Mouse (Mus musculus) v-Abl transformed pro-B cells (cell line): ENCODE data around the gene Anln.

ENCODE experiments used
- in situ Hi-C, 2 experiments: fragments of 400-800 bp; cut with MboI; formaldehyde crosslinking; loops; one replicate each; pipeline ENCODE4 v1.15.1; 2025; ENCODE audit not compliant: unreplicated experiment in 2 of 2

Anln gene

DNA sequence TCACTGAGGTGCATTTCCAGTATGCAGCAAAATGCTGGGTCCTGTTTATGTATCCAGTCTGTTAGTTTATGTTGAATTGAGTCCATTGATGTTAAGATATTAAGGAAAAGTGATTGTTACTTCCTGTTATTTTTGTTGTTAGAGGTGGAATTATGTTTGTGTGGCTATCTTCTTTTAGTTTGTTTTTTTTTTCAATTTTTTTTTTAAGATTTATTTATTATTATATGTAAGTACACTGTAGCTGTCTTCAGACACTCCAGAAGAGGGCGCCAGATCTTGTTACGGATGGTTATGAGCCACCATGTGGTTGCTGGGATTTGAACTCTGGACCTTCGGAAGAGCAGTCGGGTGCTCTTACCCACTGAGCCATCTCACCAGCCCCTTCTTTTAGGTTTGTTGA is 18.6 kb upstream of the Anln start:
- in situ Hi-C loops = loop anchor here (5.0 to 10.0 kb wide), 7 partner anchors 175 to 430 kb away; partner anchors contain the start of genes Pigyl (in 2 of the 2) and Zfp809 (in 1 of the 2)

DNA sequence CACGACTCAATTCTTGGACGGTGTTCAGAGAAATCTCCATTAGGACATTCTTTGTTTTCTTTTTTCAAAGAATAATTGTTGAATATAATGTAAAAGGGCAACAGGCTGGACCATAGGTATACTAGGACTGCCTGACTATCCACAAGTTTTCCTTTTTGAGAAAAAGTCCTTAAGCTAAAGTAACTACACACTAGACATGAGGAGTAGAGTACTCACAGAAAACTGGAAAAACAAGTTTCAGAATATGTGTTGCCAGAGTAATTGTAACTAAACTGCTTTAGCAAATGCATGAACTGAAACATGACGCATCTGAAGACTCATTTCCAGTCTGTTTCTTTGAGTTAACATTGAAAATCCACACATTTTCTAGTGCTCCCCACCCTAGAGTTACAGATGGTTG is 16.4 kb upstream of the Anln start:
- in situ Hi-C loops = loop anchor here (5.0 to 10.0 kb wide), 7 partner anchors 173 to 428 kb away; partner anchors contain the start of genes Pigyl (in 2 of the 2) and Zfp809 (in 1 of the 2)

DNA sequence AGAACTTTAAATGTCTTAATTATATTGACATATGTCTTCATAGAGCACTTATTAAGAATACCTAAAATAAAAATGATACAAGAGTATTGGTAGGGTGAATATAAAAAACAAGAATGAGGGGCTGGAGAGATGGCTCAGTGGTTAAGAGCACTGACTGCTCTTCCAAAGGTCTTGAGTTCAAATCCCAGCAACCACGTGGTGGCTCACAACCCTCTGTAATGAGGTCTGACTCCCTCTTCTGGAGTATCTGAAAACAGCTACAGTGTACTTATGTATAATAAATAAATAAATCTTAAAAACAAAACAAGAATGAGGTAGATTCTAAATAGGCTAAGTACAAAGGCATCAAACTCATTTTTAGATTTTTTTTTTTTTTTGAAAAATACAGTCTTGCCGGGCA is 14.5 kb upstream of the Anln start:
- in situ Hi-C loops = loop anchor here (5.0 to 10.0 kb wide), 3 partner anchors 249 to 566 kb away; partner anchors contain the start of genes Angptl8 (in 1 of the 2) and Pigyl (in 1 of the 2)

DNA sequence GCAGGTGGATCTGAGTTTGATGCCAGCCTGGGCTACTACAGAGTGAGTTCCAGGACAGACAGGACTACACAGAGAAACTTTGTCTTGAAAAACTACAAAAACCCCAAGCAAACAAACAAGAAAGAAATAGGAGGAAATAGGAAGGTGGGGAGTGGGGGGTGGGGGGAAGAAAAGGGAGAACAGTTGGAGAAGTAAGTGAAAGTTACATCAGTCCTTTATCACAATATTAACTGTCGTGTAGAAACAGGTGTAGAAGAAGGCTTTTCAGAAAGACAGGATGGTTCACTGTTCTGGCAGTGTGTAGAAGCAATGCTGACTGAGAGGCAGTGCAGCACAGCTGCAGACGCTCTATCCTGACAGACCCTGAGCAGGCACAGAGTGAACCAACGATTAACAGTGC is 14.0 kb upstream of the Anln start:
- in situ Hi-C loops = loop anchor here (5.0 to 10.0 kb wide), 3 partner anchors 248 to 566 kb away; partner anchors contain the start of genes Angptl8 (in 1 of the 2) and Pigyl (in 1 of the 2)

DNA sequence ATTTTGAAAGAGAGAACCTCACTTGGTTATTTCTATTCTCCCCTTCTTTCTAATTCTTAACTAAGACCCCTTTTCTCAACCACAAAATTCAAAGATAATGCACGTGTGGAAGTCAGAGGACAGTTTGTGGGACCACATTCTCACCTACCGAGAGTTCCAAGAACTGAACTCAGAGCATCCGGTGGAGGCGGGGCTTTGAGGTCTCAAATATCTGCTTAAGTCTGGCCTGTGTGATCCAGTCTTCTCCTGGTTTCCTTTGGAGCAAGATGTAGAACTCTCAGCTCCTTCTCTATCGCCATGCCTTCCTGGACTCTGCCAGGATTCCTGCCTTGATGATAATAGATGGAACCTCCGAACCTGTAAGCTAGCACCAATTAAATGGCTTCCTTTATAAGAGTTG is 13.0 kb upstream of the Anln start:
- in situ Hi-C loops = loop anchor here (5.0 to 10.0 kb wide), 3 partner anchors 247 to 565 kb away; partner anchors contain the start of genes Angptl8 (in 1 of the 2) and Pigyl (in 1 of the 2)

DNA sequence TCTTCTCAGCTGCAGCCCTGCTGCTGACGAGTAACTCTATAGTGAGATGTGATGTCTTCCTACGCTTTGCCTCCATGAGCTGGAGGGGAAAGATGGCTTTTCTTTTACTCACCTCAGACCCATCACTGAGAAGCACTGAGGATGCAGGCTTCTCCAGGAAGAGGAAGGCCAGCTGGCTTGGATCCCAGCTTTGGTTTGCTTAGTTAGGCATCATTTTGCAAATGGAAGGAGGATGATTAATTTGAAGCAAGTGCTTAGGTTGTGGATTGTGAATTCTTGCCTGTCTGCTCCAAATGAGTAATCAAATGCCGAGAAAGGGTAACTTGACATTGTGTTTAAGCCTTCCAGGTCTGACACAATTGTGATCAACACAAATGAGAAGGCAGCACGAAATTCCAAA is 10.0 kb upstream of the Anln start:
- in situ Hi-C loops = loop anchor here in 1 of 2 experiments (25.0 kb wide), 1 partner anchor 562 kb away; the partner anchor contains the start of gene Angptl8

DNA sequence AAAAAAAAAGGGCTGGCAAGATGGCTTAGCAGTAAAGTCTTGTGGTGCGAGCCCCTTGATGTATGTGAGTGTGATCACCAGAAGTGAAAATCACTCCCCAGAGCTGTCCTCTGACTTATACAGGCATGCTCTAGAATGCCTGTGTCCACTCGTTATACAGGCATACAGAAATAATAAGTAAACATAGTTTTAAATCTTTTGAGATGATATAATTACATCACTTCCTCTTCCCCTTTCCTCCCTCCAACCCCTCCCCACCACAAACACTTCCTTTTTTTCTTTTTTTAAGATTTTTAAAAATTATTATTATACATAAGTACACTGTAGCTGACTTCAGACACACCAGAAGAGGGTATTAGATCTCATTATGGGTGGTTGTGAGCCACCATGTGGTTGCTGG is 5.7 kb upstream of the Anln start:
- in situ Hi-C loops = loop anchor here in 1 of 2 experiments (25.0 kb wide), 1 partner anchor 557 kb away; the partner anchor contains the start of gene Angptl8

DNA sequence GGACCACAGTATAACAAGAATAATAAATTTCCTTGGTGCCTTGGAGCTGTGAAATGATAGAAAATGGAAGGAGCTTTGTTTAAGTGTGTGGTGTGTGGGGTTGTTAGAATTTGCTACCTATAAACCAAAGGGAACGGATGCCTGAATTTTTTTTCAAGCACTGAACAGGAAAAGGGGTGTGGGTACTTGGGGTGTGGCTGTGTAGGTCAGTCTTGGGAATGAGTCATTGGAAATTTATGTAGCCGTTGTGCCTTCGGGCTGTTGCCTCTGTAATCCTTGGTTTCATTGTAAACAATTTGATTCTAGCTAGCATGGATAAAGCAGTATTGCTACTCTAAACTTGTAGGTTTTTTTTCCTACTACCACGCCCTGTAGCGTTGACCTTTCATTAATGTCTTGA is 1.4 kb upstream of the Anln start:
- in situ Hi-C loops = loop anchor here in 1 of 2 experiments (25.0 kb wide), 1 partner anchor 553 kb away; the partner anchor contains the start of gene Angptl8

DNA sequence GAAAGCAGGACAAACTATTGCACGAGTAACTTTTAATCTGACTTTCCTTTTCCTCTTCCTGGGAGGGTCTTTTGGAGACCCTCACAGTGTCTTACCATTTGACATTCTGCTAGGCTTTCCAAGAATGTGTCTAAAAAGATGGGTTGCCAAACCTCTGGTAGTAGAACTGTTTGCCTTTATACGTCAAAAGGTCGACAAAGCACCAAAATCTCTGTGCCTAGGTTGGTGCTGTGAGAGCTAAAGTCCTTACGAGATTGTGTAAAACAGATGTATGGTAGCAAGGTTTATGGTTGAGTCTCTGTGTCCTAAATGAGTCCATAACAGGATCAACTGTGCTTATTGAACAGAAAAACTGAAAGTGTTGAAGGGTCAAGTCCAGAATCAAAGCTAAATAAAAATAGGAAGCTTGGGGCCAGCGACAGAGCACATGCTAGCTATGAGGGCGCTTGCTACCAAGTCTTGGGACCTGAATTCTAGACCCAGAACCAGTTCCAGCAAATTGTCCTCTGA is 803 bp upstream of the Anln start:
- in situ Hi-C loops = loop anchor here in 1 of 2 experiments (25.0 kb wide), 1 partner anchor 552 kb away; the partner anchor contains the start of gene Angptl8

DNA sequence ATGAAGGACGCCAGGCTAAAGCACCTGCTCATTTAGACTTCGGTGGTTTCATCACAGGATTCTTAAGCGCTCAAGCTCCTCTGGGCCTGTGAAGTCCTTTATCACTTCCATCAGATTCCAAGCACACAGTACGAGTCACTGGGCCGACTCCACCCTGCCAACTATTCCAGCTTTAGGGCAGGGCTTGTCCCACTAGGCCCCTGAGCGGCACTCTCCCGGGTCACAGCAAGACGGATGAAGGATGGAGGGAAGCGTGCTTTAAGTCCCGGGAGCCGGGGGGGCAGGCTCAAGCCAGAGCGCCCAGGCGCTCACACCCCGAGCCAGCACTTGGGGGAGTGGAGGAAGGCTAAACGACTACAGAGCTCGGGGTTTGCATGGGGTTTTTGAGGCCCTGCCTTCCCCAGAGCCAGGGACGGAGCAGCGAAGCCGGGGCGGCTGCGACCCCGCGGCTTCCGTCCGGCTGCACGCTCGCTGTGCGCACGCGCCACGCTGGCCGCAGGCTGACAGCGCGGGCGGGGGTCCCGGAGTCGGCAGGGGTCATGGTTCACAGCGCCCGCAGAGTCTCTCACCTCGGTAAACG is 497 bp downstream of the Anln start:
- in situ Hi-C loops = loop anchor here in 1 of 2 experiments (25.0 kb wide), 1 partner anchor 551 kb away; the partner anchor contains the start of gene Angptl8

DNA sequence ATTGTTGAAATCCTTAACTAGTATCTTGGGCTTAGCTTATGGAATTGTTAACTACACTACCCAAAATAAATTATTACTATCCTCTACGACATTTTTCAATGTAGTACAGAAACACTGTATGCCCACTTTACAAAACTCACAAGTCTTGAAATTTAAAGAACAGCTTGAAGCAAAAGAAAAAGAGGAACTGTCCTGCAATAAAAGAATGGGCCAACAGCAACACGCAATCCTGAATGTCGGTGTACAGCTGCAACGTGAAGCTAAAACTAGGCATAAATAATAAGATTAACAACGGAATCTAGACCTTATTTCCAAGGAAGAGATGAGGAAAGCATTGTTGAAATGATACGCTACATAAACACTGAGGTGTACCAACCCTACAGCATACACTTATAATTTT is 1.1 kb downstream of the Anln start:
- in situ Hi-C loops = loop anchor here in 1 of 2 experiments (25.0 kb wide), 1 partner anchor 551 kb away; the partner anchor contains the start of gene Angptl8

DNA sequence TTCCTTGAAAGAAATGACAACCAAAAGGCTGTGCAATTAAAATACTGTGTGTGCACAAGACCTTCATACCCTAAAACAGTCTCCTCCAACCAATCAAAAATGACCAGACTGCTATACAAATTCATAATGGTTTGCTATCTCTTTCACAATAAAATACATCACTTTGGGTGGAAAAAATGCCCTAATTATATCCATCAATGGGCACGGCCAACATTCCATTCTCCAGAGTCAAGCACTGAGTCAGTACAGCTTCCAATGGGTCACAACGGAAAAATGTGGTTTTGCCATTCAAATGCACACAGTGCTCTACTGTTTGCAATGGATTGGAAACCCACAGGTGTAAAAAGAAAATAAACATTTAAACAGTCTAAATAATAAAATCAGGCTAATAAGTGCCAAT is 3.1 kb downstream of the Anln start:
- in situ Hi-C loops = loop anchor here in 1 of 2 experiments (25.0 kb wide), 1 partner anchor 549 kb away; the partner anchor contains the start of gene Angptl8

DNA sequence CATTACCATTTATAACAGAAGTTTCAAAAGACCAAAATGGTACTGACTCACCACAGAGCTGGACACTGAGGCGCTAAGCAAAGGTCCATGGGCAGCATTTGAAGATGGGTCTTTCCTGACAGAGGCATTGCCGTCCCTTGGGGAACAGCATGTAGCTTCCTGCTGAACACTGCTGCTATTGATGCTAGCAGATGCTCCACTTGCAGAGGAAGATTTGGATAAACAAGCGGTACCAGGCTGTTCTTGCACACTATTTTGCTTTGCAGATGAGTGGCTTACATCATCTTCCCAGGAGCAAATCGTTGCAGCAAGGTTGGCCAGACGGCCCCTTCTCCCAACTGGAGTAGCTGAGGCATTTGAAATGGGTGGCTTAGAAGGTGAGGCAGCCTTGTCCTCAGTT is 12.9 kb downstream of the Anln start:
- in situ Hi-C loops = loop anchor here in 1 of 2 experiments (25.0 kb wide), 1 partner anchor 539 kb away; the partner anchor contains the start of gene Angptl8

DNA sequence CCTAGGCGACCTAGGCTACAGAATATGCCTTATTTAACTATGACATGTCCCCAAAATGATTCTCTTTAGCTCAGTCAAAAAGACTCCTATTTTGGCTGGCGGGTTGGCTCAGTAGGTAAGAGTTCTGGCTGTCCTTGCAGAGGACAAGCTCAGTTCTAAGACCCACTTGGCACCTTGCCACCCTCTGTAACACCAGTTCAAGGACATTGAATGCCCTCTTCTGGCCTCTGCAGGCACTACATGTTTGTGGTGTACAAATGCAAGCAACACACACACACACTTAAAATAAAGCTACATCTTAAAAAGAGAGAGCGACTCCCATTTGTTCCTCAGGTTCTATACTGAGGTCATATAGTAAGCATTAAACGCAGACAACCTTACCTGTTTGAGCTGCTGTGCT is 16.2 kb downstream of the Anln start:
- in situ Hi-C loops = no loop called here

DNA sequence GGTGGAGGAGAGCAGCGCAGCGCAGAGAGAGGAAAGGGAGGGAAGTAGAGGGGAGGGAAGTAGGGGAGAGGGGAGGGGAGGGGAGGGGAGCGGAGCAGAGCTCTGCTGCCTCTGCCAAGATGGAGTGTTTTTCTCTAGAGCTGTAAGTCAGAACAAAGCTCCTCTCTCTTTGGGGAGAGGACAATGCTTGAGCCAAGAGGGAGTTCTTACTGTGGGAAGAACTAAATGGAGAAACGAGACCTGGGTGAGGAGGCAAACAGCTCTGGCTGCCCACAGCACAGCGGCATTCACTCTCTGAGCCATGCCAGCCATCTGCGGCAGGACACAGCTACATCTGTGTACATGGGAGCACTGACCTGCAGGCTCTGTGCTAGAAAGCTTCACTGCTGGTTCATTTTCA is 21.0 kb downstream of the Anln start:
- in situ Hi-C loops = no loop called here

DNA sequence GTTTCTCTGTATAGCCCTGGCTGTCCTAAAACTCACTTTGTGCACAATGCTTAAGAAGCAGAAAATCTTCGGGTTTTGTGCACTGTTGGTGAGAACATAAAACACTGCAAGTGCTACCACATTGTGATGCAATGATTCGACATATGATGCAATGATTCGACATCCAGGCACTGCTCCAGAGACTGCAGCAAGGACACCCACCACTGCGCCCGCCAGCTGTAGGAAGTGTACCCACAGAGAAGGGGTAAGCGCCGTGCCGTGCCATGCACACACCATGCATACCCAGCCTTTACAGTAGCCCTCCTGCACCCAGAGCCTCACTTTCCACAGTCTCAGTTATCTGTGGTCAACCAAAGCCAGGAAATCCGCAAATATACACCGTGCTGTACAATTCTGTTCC is 22.4 kb downstream of the Anln start:
- in situ Hi-C loops = no loop called here

DNA sequence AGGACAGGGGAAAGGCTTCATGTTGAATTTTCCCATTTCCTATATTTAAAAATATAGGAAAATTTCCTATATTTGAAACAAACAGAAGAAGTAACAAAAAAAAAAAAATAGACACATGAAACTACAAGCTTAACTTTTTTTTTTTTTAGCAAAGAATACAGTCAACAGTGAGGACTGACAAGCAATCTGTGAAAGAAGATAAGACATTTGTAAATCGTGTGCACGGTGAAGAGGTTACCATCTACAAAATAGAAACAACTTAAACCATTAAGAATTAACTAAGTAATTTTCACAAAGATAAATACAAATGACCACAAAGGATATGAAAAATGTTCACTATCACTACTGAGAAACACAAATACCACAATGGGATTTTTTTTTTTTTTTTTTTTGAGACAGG is 22.8 kb downstream of the Anln start:
- in situ Hi-C loops = no loop called here

DNA sequence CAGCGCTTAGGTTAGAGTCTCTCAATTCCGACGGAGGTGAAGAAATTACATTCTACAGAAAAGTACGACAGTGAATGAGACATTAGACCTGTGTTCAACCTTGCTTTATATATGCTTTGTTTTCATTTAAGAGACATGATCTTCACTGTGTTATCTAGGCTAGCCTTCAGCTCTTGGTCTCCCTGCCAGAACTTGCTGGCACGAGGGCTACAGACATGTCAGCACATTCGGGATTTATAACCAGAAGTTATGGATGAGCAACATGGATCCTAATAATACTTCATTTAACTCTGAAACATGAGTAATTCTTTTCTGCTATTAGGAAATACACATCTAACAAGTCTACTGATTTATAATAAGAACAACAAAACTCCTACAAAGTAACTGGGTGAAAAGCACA is 28.1 kb downstream of the Anln start:
- in situ Hi-C loops = no loop called here

DNA sequence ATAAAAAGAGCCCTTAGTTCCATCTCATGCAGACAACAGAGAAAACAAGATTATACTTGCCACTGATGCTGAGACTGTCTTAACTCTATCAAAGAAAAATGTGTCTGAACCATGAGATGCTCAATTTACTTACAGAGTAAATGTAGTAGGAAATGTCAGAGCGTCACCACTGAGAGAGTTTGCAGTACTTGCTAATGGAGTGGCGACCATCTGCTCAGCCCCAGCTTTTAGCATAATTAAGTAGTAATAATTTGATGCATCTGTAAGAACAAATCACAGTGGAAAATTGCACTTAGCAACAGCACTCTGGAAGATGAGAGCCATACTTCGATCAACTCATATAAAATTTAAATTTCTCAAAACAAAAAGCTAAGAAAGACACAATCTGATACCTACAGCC is 33.1 kb downstream of the Anln start:
- in situ Hi-C loops = no loop called here

DNA sequence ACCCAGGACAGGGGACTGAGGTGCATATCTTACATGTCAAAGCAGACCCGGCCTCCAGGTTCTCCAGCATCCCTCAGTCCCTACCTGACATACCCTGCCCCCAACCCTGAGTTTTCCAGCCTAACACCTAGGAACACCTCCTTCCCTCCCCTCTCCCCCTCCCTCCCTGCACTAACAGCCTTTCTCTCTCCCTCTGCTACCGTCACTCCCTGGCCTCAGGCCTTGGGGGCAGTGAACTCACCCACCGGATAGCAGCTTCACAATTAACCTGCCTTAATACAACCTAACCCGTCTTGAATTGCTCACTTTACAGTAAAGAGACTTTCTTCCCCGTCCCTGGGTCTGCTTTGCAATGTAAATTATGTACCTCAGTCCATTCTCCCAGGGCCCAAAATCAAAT is 35.1 kb downstream of the Anln start:
- in situ Hi-C loops = no loop called here

DNA sequence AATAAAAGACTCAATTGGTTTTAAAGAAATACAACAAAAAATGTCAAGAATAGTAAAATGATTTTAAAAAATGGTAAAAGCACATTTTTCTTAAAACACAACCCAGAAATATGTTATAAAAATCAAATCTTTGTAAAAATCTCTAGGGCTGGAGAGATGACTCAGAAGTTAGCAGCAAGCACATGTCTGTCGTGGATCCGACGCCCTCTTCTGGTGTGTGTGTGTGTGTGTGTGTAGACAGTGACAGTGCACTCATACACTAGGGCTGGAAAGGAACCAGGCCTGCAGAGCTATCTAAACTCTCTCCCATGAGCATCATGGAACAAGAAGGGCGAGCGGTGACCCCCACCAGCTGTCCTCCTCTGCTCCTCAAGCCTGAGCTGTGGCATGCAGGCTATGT is 35.5 kb downstream of the Anln start:
- in situ Hi-C loops = no loop called here

DNA sequence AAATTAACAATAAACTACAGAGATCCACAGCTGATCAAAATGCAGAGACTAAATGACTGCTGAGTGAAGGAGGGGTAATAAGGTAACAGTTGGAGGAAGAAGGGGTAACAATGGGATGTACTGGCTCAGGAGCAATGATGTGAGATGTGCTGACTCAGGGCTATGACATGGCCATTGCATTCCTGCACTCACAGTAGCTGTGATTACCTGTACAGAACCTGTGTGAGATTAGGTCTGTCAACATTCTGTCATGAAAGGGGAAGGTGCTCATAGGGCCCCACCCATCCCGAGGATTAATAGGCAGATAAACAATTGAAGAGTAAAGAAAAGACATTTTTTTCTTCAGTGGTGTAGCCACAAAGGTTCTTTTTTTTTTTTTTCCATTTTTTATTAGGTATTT is 48.7 kb downstream of the Anln start:
- in situ Hi-C loops = no loop called here
